Mouse (Mus musculus) forebrain, embryonic 11.5 days (tissue): ENCODE data around the gene Baz2b. TPM values are rescaled to one million over a fixed set of nuclear protein-coding genes. Genes with fewer than 3 reads are reported as not detected.

Experiments
- ATAC-seq: fragments of 200-750 bp; cut with Nextera tagmentation; replicated peaks from 2 replicates; pipeline ENCODE4 v1.8.0; 2017; ENCODE audit warnings: moderate TSS enrichment; ENCODE audit not compliant: low FRiP score
- DNase-seq: peaks from one replicate; pipeline ENCODE4 v3.0.0-alpha.2; 2017; ENCODE audit warnings: low spot score
- H3K27ac ChIP-seq: fragments of 300-500 bp; sonication (generic); 2 replicates; pipeline ENCODE4 v1.5.1; 2014; ENCODE audit warnings: low read depth, low read length
- H3K27me3 ChIP-seq: fragments of 300-500 bp; sonication (generic); 2 replicates; pipeline ENCODE4 v1.6.1; 2014; ENCODE audit warnings: mild to moderate bottlenecking, low read length, mixed read lengths; ENCODE audit not compliant: control insufficient read depth, insufficient read depth
- H3K36me3 ChIP-seq: fragments of 300-500 bp; sonication (generic); 2 replicates; pipeline ENCODE4 v1.6.1; 2014; ENCODE audit warnings: mild to moderate bottlenecking, low read length, moderate library complexity, mixed read lengths; ENCODE audit not compliant: control insufficient read depth, insufficient read depth
- H3K4me1 ChIP-seq: fragments of 300-500 bp; sonication (generic); replicated peaks from 2 replicates; pipeline ENCODE4 v1.6.1; 2014; ENCODE audit warnings: low read length, mixed read lengths; ENCODE audit not compliant: control insufficient read depth, insufficient read depth
- H3K4me2 ChIP-seq: fragments of 300-500 bp; sonication (generic); 2 replicates; pipeline ENCODE4 v1.6.1; 2014; ENCODE audit warnings: low read depth, mild to moderate bottlenecking, low read length, moderate library complexity, mixed read lengths; ENCODE audit not compliant: severe bottlenecking
- H3K4me3 ChIP-seq: fragments of 300-500 bp; sonication (generic); 2 replicates; pipeline ENCODE4 v1.5.1; 2014; ENCODE audit warnings: low read depth, low read length
- H3K9ac ChIP-seq: fragments of 300-500 bp; sonication (generic); 2 replicates; pipeline ENCODE4 v1.6.1; 2014; ENCODE audit warnings: low read length
- H3K9me3 ChIP-seq: fragments of 300-500 bp; sonication (generic); 2 replicates; pipeline ENCODE4 v1.6.1; 2016; ENCODE audit warnings: low read length, mixed read lengths; ENCODE audit not compliant: control insufficient read depth
- WGBS: fragments of 180-500 bp; shearing (Covaris S2); extraction: QIAGEN DNeasy Blood & Tissue Kit; methylation state at CpG from one replicate; pipeline ENCODE4 v1.1.7; 2014; 5-methylcytosine and 5-hydroxymethylcytosine counted together
- polyA plus RNA-seq: library from polyadenylated mRNA; unstranded; fragments of >200 nt; fragmentation: Nextera tagmentation; extraction: Ambion mirVana; gene quantifications from 2 replicates; pipeline ENCODE4 v1.2.1, GENCODE M21; 2014

Gene Baz2b
- polyA plus RNA-seq, 1 experiment from 2014 or later = 84.0 TPM

DNA sequence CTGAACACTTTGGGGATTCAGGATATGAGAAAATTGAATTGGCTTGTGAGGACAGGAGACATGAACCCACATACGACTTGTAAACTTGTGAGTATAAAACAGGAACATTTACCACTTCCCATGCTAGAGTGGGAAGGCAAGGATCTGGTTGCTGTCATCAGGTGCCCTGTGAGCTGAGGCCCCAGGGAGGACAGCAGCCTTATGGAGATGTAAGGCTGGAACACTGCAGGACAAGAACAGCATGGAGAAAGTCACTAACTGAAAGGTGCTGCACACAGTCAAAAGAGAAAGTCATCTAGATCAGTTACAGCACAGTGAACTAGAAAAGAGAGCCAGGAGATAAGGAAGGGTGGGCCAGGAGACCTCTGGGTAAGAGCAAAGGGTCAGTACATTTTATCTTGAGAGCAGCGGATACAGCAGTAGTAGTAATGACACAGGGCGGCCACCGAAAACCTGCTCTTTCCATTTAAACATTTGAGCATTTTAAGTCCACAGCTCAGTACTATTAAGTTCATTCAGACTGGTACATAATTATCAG is 236.5 kb downstream of the Baz2b start:
- Histone ChIP-seq H3K9ac (no peak overlapping the region), H3K27ac (no peak overlapping the region), H3K36me3 (0 out of 2 replicates have a peak, but pooled peaks cover 2% of the 10 kb centered on the region), H3K27me3 (no peaks in the 10 kb centered on the region), H3K4me3 (no peak overlapping the region), H3K9me3 (no peaks in the 10 kb centered on the region), H3K4me1 (no peaks in the 10 kb centered on the region), H3K4me2 (no peak overlapping the region)
- no peak for ATAC-seq
- DNase-seq = no peak
- 89% methylated on average over 4 of the region's 4 CpGs for WGBS

DNA sequence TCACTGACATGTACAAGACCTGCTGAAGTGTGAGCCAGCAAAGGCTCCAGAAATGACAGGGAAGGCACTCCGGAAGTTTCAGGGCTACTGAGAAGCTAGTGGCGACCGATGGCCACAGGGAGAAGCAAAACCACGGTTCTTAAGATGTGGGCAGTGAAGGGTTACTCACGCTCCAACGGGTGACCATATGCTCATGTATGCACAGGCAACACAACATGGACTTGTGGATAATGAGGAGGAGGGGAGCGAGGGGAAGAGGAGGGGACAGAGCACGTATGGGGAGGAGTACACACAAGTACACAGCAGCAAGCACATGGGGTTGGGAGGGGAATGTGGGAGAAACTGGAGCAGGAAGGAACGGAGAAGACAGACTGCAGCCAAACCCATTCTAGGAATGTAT is 239.1 kb downstream of the Baz2b start:
- Histone ChIP-seq H3K9me3 (no peaks in the 10 kb centered on the region), H3K9ac (no peak overlapping the region), H3K27ac (no peak overlapping the region), H3K27me3 (no peaks in the 10 kb centered on the region), H3K4me2 (no peak overlapping the region), H3K4me3 (no peak overlapping the region), H3K36me3 (peaks cover 10% of the 10 kb centered on the region), H3K4me1 (no peaks in the 10 kb centered on the region)
- ATAC-seq (no peak), DNase-seq (no peak)
- WGBS = 81% methylated on average over 9 of the region's 9 CpGs

DNA sequence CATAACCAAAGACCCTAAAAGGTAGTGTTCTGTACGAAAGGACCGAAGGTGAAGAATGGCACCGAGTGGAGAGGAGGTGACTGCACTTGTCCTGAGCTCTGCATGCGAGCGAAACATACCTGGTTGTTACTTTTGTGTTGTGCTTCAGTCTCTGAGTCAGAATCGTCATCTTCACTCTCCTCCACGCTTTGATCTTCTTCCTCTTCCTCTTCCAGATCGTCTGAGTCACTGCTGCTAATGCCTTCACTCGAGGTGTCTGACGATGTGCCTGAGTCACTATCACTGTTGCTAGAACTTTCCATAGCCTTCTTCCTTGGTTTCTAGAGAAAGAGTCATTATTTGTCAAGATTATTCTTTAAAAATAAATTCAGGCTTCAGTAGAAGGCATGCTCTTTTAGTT is 240.5 kb downstream of the Baz2b start:
- no peak overlapping the region for H3K4me3 ChIP-seq
- no peaks in the 10 kb centered on the region for H3K27me3 ChIP-seq
- ATAC-seq (no peak), DNase-seq (no peak)
- H3K27ac ChIP-seq = no peak overlapping the region
- H3K4me2 ChIP-seq = no peak overlapping the region
- H3K9me3 ChIP-seq = no peaks in the 10 kb centered on the region
- no peaks in the 10 kb centered on the region for H3K4me1 ChIP-seq
- WGBS = 95% methylated on average over 10 of the region's 10 CpGs
- peaks cover 10% of the 10 kb centered on the region for H3K36me3 ChIP-seq
- no peak overlapping the region for H3K9ac ChIP-seq

DNA sequence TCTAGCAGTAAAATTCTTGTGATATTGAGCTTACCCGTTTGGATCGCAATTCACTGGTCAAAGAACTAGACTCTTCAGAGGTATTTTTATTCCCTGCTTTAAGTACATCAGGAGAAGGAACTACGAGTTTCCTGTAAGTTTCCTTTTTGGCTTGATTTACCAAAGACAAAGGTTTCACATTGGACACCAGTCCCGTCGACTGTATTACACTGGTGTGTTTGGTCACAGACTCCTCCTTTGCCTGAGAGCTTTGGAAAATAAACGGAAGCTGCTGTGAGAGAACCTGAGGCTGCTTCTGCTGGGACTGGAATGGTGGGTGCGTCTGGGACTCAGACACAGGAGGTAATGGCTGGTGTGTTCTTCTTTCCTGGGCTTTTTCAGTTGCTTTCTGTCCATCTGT is 241.0 kb downstream of the Baz2b start:
- Histone ChIP-seq H3K9me3 (no peaks in the 10 kb centered on the region), H3K27me3 (no peaks in the 10 kb centered on the region), H3K9ac (no peak overlapping the region), H3K27ac (no peak overlapping the region), H3K4me1 (no peaks in the 10 kb centered on the region), H3K36me3 (peaks cover 10% of the 10 kb centered on the region), H3K4me2 (no peak overlapping the region), H3K4me3 (no peak overlapping the region)
- no peak for DNase-seq
- 89% methylated on average over 7 of the region's 7 CpGs for WGBS
- ATAC-seq = no peak

DNA sequence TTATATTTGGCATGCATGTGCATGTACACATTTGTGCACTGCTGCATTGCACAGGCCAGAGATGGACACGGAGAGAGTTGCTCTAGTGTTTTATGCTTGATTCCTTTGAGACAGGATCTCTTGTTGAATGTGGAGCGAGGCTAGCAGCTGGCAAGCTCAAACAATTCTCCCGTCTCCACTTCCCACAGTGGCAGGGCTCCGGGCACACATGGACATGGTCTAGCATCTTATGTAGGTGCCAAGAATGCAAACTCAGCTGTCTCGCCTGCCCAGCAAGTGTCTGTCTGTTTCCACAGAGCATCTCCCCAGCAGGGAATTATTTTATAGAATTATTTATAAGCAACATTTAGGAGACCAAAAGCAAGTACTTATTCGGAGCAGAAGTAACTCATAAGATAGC is 243.2 kb downstream of the Baz2b start:
- Histone ChIP-seq H3K27me3 (no peaks in the 10 kb centered on the region), H3K9me3 (no peaks in the 10 kb centered on the region), H3K36me3 (peaks cover 10% of the 10 kb centered on the region), H3K4me2 (no peak overlapping the region), H3K9ac (no peak overlapping the region), H3K27ac (no peak overlapping the region), H3K4me3 (no peak overlapping the region), H3K4me1 (no peaks in the 10 kb centered on the region)
- no peak for ATAC-seq
- 91% methylated on average over 6 of the region's 6 CpGs for WGBS
- no peak for DNase-seq

DNA sequence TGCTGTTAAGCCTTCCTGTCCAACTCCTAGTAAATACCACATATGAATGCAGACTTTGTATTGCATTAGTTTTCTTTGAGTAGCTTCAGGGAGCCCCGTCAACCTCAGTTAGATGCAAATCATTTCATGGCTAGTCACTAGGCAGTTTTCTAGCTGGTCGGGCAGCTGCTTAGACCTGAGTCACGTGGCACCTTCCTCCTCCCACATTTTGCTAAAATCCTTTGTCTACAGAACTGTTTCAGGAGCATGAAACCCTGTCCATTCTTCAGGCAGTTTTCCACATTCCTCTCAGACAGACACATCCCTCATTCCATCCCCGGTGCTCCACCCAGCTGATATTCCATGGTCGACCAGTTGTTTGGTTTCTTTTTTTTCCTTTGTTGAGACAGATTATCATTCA is 246.6 kb downstream of the Baz2b start:
- DNase-seq = no peak
- no peak for ATAC-seq
- no peak overlapping the region for H3K27ac ChIP-seq
- 79% methylated on average over 5 of the region's 5 CpGs for WGBS
- H3K4me1 ChIP-seq = no peaks in the 10 kb centered on the region
- no peaks in the 10 kb centered on the region for H3K27me3 ChIP-seq
- no peaks in the 10 kb centered on the region for H3K9me3 ChIP-seq
- H3K4me3 ChIP-seq = no peak overlapping the region
- H3K9ac ChIP-seq = no peak overlapping the region
- H3K36me3 ChIP-seq = peaks cover 7% of the 10 kb centered on the region
- H3K4me2 ChIP-seq = no peak overlapping the region

DNA sequence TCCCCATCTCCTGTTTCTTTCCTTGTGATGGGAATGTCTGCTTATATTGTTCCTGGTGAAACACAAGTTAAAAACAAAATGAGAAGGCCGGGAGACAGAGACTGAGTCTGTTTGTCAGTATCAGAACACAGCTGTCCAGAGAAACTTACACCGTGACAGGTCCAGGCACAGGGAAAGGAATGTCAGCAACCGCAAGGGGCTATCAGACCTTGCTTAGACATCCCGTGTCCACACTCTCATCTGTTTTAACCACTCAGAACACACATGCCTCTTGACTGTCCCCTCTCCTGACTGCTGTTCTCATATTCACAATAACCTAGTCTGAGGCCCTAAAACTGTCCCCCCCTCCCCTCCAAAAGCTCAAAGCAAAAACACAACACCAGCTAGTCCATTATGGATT is 247.1 kb downstream of the Baz2b start:
- ATAC-seq = no peak
- 89% methylated on average over 4 of the region's 4 CpGs for WGBS

DNA sequence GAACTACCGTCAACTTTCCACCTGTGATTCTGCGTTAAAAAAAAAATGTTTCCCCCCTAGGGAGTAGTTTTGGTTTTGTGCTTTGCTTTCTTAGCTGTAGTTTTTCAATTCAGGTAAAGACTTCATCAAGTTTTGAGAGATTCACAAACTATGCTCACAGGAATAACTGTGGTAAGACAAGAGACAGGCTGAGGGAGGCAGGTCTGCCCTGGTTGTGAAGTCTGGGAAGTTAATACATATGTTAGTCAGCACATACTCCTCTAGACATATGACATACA is 249.2 kb downstream of the Baz2b start:
- no peak overlapping the region for H3K27ac ChIP-seq
- ATAC-seq (no peak), DNase-seq (no peak)
- H3K36me3 ChIP-seq = no peaks in the 10 kb centered on the region
- no peak overlapping the region for H3K4me3 ChIP-seq
- H3K4me1 ChIP-seq = no peaks in the 10 kb centered on the region
- no peaks in the 10 kb centered on the region for H3K27me3 ChIP-seq
- WGBS = 97% methylated on average over 2 of the region's 2 CpGs
- H3K4me2 ChIP-seq = no peak overlapping the region
- H3K9ac ChIP-seq = no peak overlapping the region
- H3K9me3 ChIP-seq = no peaks in the 10 kb centered on the region

More for the DNA sequence above, 247.1 kb downstream of the Baz2b start:
- no peak overlapping the region for H3K4me2 ChIP-seq
- no peaks in the 10 kb centered on the region for H3K9me3 ChIP-seq
- H3K27me3 ChIP-seq = no peaks in the 10 kb centered on the region
- H3K27ac ChIP-seq = no peak overlapping the region
- H3K4me1 ChIP-seq = no peaks in the 10 kb centered on the region
- H3K4me3 ChIP-seq = no peak overlapping the region
- H3K9ac ChIP-seq = no peak overlapping the region
- peaks cover 7% of the 10 kb centered on the region for H3K36me3 ChIP-seq
- DNase-seq = no peak

DNA sequence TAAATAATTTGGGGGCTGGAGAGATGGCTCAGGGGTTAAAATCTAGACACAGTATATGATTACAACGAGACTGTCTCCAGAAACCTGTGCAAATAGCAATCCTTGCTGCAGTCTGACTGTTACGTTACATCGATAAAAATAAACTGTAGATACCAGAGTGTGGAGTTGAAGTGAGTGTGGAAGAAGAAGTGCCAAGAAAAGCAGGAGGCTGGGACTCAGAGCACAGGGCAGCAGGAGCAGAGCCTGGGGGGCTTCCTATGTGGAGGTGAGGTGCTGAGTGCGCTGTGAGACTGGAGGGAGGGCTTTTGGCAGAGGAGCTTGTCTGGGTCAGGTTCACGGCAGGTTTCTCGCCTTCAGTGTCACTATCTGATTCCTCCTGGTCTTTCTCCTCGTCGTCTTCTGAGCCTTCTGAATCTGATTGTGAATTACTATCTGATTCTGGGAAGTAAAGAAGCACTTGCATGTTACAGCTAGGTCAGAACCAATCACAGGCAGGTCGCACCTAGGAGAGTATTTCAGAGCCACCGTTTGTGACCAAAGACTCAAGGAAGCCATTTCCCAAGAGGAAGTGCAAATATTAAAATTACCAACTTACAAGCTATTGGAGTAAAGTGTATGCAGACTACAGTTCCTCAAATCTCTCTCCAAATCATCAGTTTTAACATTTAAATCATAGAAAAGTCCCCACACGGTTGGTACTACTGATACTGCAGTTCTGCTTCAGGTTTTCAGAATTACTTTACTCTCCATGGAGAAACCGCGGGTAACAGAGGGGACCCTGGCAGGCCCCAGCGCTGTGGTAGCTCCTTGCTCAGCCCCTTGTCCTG is 249.8 kb downstream of the Baz2b start:
- ATAC-seq = no peak
- DNase-seq = no peak
- WGBS = 95% methylated on average over 14 of the region's 14 CpGs
- no peaks in the 10 kb centered on the region for H3K9me3 ChIP-seq
- H3K27ac ChIP-seq = no peak overlapping the region
- no peak overlapping the region for H3K4me2 ChIP-seq
- H3K36me3 ChIP-seq = no peaks in the 10 kb centered on the region
- H3K4me3 ChIP-seq = no peak overlapping the region
- H3K27me3 ChIP-seq = no peaks in the 10 kb centered on the region
- no peaks in the 10 kb centered on the region for H3K4me1 ChIP-seq
- no peak overlapping the region for H3K9ac ChIP-seq
